Mouse (Mus musculus) embryonic fibroblast, embryonic 13.5 days (primary cell): ENCODE measurements around the gene Tmem248.

ENCODE experiments used
- CTCF ChIP-seq: IDR thresholded peaks from 2 replicates; pipeline ENCODE4 v1.5.1; 2011; ENCODE audit warnings: mild to moderate bottlenecking, control low read depth, low read length, moderate library complexity, borderline replicate concordance; ENCODE audit not compliant: insufficient read depth
- POLR2A ChIP-seq: IDR thresholded peaks from 2 replicates; pipeline ENCODE4 v1.6.1; 2011; ENCODE audit warnings: low read depth, mild to moderate bottlenecking, control low read depth, low read length, moderate library complexity

- TF ChIP-seq CTCF (no peak), POLR2A (no peak)
Observed at GRCm38 (mm10) chr5:130290242-130290641, 73.4 kb downstream of the Tmem248 start.
